Mouse (Mus musculus) left cerebral cortex, postnatal 36 days (tissue): Measurements from ENCODE around the gene Tada1. TPM values are rescaled to one million over a fixed set of nuclear protein-coding genes. Genes with fewer than 3 reads are reported as not detected.

Experiments
- DNase-seq, 2 experiments: peaks; one replicate each; pipeline ENCODE4 v3.0.0; 2021 to 2022; ENCODE audit warnings: low spot score in 2 of 2, mixed read lengths in 1 of 2
- intact Hi-C: fragments of 180-260 bp; cut with DNase I; formaldehyde crosslinking; loops from one replicate; pipeline ENCODE4 v1.15.1; 2025
- total RNA-seq, 2 experiments: library from RNA; stranded (reverse); gene quantifications; 2 replicates each; pipeline ENCODE4 v1.2.3; 2021

Gene Tada1
- total RNA-seq, 2 experiments from 2014 or later = 30.6 to 36.6 TPM

DNA sequence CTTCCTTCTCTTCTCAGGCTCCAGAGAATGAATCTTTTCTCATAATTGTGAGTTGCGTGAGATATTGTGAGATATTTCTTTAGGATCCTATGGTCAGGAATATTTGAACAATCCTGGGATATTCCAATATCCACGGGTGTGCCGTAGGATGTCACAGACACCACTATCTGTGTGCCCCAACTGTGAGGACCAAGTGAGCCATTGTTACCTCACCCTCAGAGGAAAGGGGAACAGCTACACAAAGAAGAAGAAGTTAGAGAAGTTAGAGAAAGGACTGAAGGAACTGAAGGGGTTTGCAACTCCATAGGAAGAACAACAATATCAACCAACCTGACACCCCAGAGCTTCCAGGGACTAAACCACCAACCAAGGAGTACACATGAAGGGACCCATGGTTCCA lies 63.1 kb downstream of the Tada1 start:
- intact Hi-C loops = no loop called here
- DNase-seq = no peak

Other genes with a start within 250 kb of the Tada1 start
- gene Gpa33, start 248.9 kb upstream of the Tada1 start, total RNA-seq = not detected
- under 1 TPM in 1 of 2 experiments, not detected in 1; 0.52 TPM for gene Mael, start 140.3 kb upstream of the Tada1 start, total RNA-seq
- gene Ildr2, start 125.0 kb upstream of the Tada1 start, total RNA-seq = 100 to 1,000 TPM; 104 to 110 TPM
- 10 to 100 TPM; 33.9 to 36.7 TPM for gene Pogk, start 30.8 kb downstream of the Tada1 start, total RNA-seq
- gene Gm4846, start 118.5 kb downstream of the Tada1 start, total RNA-seq = not detected